Mouse (Mus musculus) liver, embryonic 11.5 days (tissue): ENCODE results near the gene Batf2. TPM values are rescaled to one million over a fixed set of nuclear protein-coding genes. Genes with fewer than 3 reads are reported as not detected.

Experiments
- ATAC-seq: fragments of 200-750 bp; cut with Nextera tagmentation; replicated peaks from 2 replicates; pipeline ENCODE4 v1.8.0; 2017; ENCODE audit warnings: moderate number of reproducible peaks, mild to moderate bottlenecking, moderate TSS enrichment, moderate library complexity; ENCODE audit not compliant: low FRiP score
- DNase-seq: peaks from one replicate; pipeline ENCODE4 v3.0.0-alpha.2; 2017; ENCODE audit warnings: low spot score
- H3K27ac ChIP-seq: fragments of 300-500 bp; sonication (generic); 2 replicates; pipeline ENCODE4 v1.5.1; 2014; ENCODE audit warnings: mild to moderate bottlenecking, low read depth, low read length, control low read depth
- H3K27me3 ChIP-seq: fragments of 300-500 bp; sonication (generic); replicated peaks from 2 replicates; pipeline ENCODE4 v1.6.1; 2014; ENCODE audit warnings: low read length, mixed read lengths; ENCODE audit not compliant: control insufficient read depth, insufficient read depth
- H3K36me3 ChIP-seq: fragments of 300-500 bp; sonication (generic); 2 replicates; pipeline ENCODE4 v1.6.1; 2014; ENCODE audit warnings: mild to moderate bottlenecking, low read length, moderate library complexity, mixed read lengths; ENCODE audit not compliant: control insufficient read depth, insufficient read depth
- H3K4me1 ChIP-seq: fragments of 300-500 bp; sonication (generic); replicated peaks from 2 replicates; pipeline ENCODE4 v1.6.1; 2014; ENCODE audit warnings: low read length, mixed read lengths; ENCODE audit not compliant: control insufficient read depth, insufficient read depth
- H3K4me2 ChIP-seq: fragments of 300-500 bp; sonication (generic); 2 replicates; pipeline ENCODE4 v1.6.1; 2014; ENCODE audit warnings: mild to moderate bottlenecking, control low read depth, moderate library complexity
- H3K4me3 ChIP-seq: fragments of 300-500 bp; sonication (generic); 2 replicates; pipeline ENCODE4 v1.5.1; 2014; ENCODE audit warnings: low read depth, low read length, control low read depth
- H3K9ac ChIP-seq: fragments of 300-500 bp; sonication (generic); 2 replicates; pipeline ENCODE4 v1.6.1; 2014; ENCODE audit warnings: low read depth, low read length, control low read depth
- H3K9me3 ChIP-seq: fragments of 300-500 bp; sonication (generic); 2 replicates; pipeline ENCODE4 v1.6.1; 2016; ENCODE audit warnings: low read length, inconsistent platforms, mixed read lengths; ENCODE audit not compliant: control insufficient read depth
- WGBS: fragments of 180-500 bp; shearing (Covaris S2); extraction: QIAGEN DNeasy Blood & Tissue Kit; methylation state at CpG from one replicate; pipeline ENCODE4 v1.1.7; 2014; 5-methylcytosine and 5-hydroxymethylcytosine counted together
- polyA plus RNA-seq: library from polyadenylated mRNA; unstranded; fragments of >200 nt; fragmentation: Nextera tagmentation; extraction: Ambion mirVana; gene quantifications from 2 replicates; pipeline ENCODE4 v1.2.1, GENCODE M21; 2014

The Batf2 gene
- polyA plus RNA-seq, 1 experiment from 2014 or later = 0.15 TPM

DNA sequence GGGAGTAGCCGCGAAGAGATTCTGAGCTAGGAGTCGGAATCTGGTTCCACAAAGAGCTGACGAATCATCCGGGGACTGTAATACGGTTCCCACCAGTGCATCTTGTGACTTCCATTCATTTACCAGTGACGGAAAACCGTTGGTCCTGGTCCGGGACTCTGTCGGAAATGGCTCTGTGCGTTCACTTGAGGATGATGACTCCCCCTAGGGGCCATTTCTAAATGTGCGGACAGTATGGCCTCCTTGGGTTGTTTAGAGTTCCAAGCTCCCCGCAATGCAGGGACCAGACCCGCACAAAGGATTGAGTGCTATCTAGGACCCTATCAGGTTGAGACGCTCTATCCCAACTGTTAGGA, 589 bp downstream of the Batf2 start, which contains the start of gene Arl2:
Gene Arl2, minus strand, starts transcription at position 155 of the 356 bp plus-strand sequence.
- peak within 1 kb of the TSS; percentile 93 for H3K27ac ChIP-seq
- ATAC-seq = peak; percentile 79
- peak within 1 kb of the TSS; percentile 83 for H3K9ac ChIP-seq
- H3K9me3 ChIP-seq = no peaks in the 10 kb centered on the region
- H3K4me1 ChIP-seq = peaks cover 5% of the 10 kb centered on the region; the same call in 1 of the 2 replicates
- no peaks in the 10 kb centered on the region for H3K27me3 ChIP-seq
- DNase-seq = no peak
- peak within 1 kb of the TSS; percentile 63 for H3K4me3 ChIP-seq
- peak within 1 kb of the TSS; percentile 87 for H3K4me2 ChIP-seq
- H3K36me3 ChIP-seq = no peaks in the 10 kb centered on the region; the same call in 1 of the 2 replicates
- WGBS = under 1% methylated on average over 15 of the region's 15 CpGs

DNA sequence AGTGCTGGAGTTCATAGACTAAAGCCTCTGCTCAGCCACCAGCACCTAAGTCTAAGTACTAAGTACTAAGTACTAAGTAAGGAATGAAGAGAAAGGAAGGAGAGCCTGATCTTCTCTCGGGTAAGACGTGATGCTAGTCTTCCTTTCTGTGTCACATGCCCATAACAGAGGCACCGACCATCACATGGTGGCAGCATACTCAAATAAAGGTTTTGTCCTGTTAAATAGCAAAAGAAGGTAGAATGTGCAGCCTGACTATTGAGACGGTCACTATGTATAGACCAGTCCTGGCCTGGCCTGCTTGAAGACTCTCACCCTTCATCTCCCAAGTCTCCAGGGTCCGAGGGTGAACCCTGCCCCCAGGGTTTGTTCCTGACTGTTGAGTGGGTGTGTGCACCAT, 4.1 kb downstream of the Batf2 start:
- Histone ChIP-seq H3K4me2 (no peak overlapping the region), H3K4me1 (peaks cover 4% of the 10 kb centered on the region; the same call in 1 of the 2 replicates), H3K9me3 (no peaks in the 10 kb centered on the region), H3K4me3 (no peak overlapping the region), H3K27me3 (no peaks in the 10 kb centered on the region), H3K9ac (no peak overlapping the region), H3K36me3 (no peaks in the 10 kb centered on the region), H3K27ac (no peak overlapping the region)
- ATAC-seq = no peak
- WGBS = 69% methylated on average over 5 of the region's 5 CpGs
- DNase-seq = no peak

DNA sequence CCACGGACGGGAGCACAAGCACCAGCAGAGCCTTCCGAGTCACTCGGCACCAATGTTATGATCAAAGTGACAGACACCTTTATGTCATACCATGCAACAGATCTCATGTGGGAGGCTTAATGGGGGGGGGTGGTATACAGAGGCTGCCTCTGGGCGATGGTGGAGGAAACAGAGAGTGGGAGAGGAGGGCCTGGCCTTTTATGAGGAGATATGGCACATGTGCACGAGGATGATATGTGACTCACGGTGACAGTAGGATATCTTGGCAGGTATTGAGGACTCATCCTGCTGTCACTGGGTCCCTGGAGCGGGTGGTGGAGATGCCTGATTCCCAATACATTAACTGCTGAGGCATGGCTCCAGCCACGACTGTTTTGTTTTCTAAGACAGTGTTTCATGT, 14.4 kb downstream of the Batf2 start:
- no peak overlapping the region for H3K4me3 ChIP-seq

DNA sequence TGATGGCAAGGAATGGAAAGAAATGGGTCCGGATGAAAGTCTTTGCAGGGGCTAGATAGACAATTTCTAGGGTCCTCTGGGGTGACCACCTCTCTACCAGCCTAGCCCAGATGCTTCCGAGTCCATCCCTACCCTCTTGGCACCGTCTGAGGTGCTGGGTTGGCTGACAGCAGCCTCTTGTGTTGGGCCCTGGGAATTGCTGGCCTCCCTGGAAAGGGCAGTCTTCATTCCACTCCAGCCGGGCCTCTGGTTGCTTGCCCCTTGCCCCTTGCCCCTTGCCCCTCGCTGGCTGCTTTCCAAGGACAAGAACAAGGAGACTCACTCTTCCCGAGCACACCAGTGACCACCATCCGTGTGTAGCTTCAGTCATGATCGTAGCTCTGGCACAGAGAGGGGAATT, 15.6 kb downstream of the Batf2 start:
- Histone ChIP-seq H3K9ac (no peak overlapping the region), H3K36me3 (no peaks in the 10 kb centered on the region), H3K4me3 (no peak overlapping the region), H3K9me3 (no peaks in the 10 kb centered on the region), H3K4me2 (no peak overlapping the region), H3K27me3 (no peaks in the 10 kb centered on the region), H3K27ac (no peak overlapping the region), H3K4me1 (no peaks in the 10 kb centered on the region)
- ATAC-seq (no peak), DNase-seq (no peak)
- 66% methylated on average over 8 of the region's 8 CpGs for WGBS

More for the DNA sequence above, 14.4 kb downstream of the Batf2 start:
- no peak; the same call in 1 of the 2 replicates for ATAC-seq
- WGBS = 73% methylated on average over 9 of the region's 9 CpGs
- Histone ChIP-seq H3K36me3 (no peaks in the 10 kb centered on the region), H3K27me3 (no peaks in the 10 kb centered on the region), H3K9ac (no peak overlapping the region), H3K4me1 (no peaks in the 10 kb centered on the region), H3K27ac (no peak overlapping the region), H3K9me3 (no peaks in the 10 kb centered on the region), H3K4me2 (no peak overlapping the region)
- DNase-seq = no peak

DNA sequence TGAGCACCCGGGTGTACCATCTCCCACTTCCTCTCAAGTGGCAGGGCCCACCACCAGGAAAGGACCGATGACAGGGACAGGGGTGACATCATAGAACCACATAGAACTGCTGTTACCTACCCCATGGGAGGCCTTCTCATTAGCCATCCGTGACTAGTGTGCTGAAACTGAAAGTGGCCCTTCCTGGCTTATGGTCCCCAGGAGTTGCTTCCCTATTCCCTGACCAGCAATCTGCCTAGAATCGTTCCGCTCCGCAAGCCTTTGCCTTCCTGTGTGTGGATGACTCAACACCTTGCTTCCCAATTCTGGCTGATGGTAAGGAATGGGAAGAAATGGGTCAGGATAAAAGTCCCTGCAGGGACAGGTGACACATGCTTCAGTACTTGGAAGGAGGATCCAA, 16.4 kb downstream of the Batf2 start:
- ATAC-seq = no peak
- Histone ChIP-seq H3K4me3 (no peak overlapping the region), H3K27ac (no peak overlapping the region), H3K4me2 (no peak overlapping the region), H3K36me3 (no peaks in the 10 kb centered on the region), H3K9ac (no peak overlapping the region), H3K9me3 (no peaks in the 10 kb centered on the region), H3K27me3 (no peaks in the 10 kb centered on the region), H3K4me1 (no peaks in the 10 kb centered on the region)
- DNase-seq = no peak
- WGBS = 55% methylated on average over 6 of the region's 6 CpGs

DNA sequence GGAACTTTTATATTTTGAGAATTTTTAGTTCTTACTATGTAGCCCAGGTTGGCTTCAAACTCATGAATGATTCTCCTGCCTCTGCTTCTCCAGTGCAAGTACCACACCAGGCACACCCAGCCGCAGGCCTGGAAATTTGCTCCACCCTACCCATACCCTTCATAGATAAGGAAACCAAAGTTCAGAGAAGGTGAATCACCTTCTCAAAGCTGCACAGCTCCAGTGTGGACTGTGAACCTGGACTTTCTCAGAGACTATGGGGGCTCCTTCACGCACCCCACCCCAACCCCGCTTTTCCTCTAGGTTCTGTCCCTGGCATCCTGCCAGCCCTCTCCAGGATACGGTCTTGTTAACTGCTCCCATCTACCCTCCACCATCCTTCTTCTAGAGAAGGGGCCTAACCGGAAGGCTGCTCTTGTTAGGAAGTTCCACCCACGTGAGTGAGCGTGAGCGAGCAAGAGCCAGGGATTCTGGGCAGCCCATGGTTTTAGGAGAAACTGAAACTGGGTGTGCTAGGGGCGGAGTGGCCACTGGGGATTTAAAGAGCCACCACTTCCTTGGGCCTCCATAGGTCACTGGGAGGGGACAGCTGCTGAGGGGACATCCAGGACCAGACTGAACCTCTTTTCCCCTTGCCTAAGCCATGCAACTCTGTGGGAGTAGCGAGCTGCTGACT, 23.2 kb downstream of the Batf2 start:
- H3K9ac ChIP-seq = no peak overlapping the region
- H3K4me1 ChIP-seq = no peaks in the 10 kb centered on the region
- H3K36me3 ChIP-seq = no peaks in the 10 kb centered on the region
- no peak overlapping the region for H3K27ac ChIP-seq
- H3K27me3 ChIP-seq = no peaks in the 10 kb centered on the region
- H3K4me2 ChIP-seq = no peak overlapping the region
- DNase-seq (no peak), ATAC-seq (no peak)
- WGBS = 66% methylated on average over 10 of the region's 10 CpGs
- no peak overlapping the region for H3K4me3 ChIP-seq
- no peaks in the 10 kb centered on the region for H3K9me3 ChIP-seq

DNA sequence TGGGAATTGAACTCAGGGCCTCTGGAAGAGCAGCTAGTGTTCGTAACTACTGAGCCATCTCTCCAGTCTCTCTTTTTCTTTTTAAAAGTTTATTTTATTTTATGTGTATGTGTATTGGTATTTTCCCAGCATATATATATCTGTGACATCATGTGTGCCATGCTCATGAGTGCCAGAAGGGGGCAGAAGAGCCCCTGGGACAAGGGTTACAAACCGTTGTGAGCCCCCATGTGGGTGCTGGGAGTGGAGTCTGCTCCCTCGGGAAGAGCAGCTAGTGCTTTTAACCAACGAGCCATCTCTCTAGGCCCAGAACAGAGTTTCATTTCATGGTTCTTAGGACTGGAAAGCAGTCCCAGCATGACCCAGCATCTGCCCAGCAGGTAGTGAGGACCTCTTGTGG, 26.0 kb downstream of the Batf2 start:
- Histone ChIP-seq H3K27me3 (no peaks in the 10 kb centered on the region), H3K36me3 (no peaks in the 10 kb centered on the region), H3K9me3 (no peaks in the 10 kb centered on the region), H3K4me2 (no peak overlapping the region), H3K27ac (no peak overlapping the region), H3K4me1 (no peaks in the 10 kb centered on the region), H3K4me3 (no peak overlapping the region), H3K9ac (no peak overlapping the region)
- ATAC-seq (no peak), DNase-seq (no peak)
- WGBS = 69% methylated on average over 4 of the region's 4 CpGs

DNA sequence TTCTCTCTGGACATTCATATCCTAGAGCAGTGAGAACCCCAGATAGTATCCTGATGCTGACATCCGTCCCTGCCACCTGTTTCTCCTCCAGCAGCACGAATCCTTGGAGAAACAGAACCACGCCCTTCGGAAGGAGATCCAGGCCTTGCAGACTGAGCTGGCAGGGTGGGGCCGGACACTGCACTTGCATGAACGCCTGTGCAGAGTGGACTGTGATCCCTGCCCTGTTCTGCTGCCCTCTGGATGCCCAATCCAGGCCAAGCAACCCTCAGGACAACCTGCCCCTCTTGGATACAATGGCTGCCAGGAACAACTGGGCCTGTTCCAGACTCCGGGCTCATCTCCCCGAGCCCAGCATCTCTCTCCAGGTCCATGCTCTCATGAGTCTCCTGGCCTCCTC, 30.4 kb downstream of the Batf2 start:
- ATAC-seq (no peak), DNase-seq (no peak)
- H3K9ac ChIP-seq = no peak overlapping the region
- H3K4me3 ChIP-seq = no peak overlapping the region
- no peaks in the 10 kb centered on the region for H3K4me1 ChIP-seq
- no peaks in the 10 kb centered on the region for H3K9me3 ChIP-seq
- 70% methylated on average over 8 of the region's 8 CpGs for WGBS
- no peaks in the 10 kb centered on the region for H3K27me3 ChIP-seq
- H3K27ac ChIP-seq = no peak overlapping the region
- H3K36me3 ChIP-seq = no peaks in the 10 kb centered on the region
- no peak overlapping the region for H3K4me2 ChIP-seq

DNA sequence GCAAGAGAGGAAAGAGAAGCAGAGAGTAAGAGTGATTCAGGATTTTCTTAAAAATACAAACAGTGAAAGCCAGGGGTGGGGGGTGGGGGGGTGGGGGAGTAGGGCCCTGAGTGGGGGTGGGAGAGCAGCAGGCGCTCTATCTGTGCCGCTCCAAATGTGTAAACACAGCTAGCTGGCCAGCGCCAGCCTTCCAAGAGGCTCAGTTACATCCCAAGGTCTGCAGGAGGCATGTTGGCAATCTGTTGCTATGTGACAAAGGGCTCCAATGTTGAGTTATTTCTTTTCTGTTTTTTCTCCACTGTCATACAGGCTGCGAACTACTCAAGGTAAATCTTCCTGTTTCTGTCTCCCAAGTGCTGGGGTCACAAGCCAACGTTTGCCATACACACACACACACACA, 34.0 kb downstream of the Batf2 start:
- H3K4me1 ChIP-seq = no peaks in the 10 kb centered on the region
- H3K9me3 ChIP-seq = no peaks in the 10 kb centered on the region
- ATAC-seq (no peak), DNase-seq (no peak)
- H3K36me3 ChIP-seq = no peaks in the 10 kb centered on the region
- 35% methylated on average over 5 of the region's 5 CpGs for WGBS
- H3K27ac ChIP-seq = no peak overlapping the region
- H3K4me2 ChIP-seq = no peak overlapping the region
- no peak overlapping the region for H3K9ac ChIP-seq
- no peaks in the 10 kb centered on the region for H3K27me3 ChIP-seq
- H3K4me3 ChIP-seq = no peak overlapping the region
